Mouse (Mus musculus): ENCODE results near the gene Thrsp. TPM values are rescaled to one million over a fixed set of nuclear protein-coding genes. Genes with fewer than 3 reads are reported as not detected.

Thrsp gene
- polyA plus RNA-seq (2014; fragmentation: Illumina TruSeq; extraction: RNeasy Lipid Tissue Mini Kit (QIAGEN cat#74804); ENCODE audit: low replicate concordance): 3.5 TPM

GRCm38 (mm10) chr7:97416906-97417777, at the start of gene Thrsp:
Thrsp (minus strand) TSS chr7:97417730.

GRCm38 (mm10) chr7:97451023-97451422, 33.5 kb upstream of the Thrsp start, which contains the start of gene Kctd14:
Kctd14 (plus strand) TSS chr7:97451323.

GRCm38 (mm10) chr7:97399960-97400715, 17.4 kb downstream of the Thrsp start, which contains the start of gene Ndufc2:
Ndufc2 (plus strand) TSS chr7:97400003.

Other genes with a start within 250 kb of the Thrsp start
- gene Usp35, start 85.7 kb downstream of the Thrsp start, polyA plus RNA-seq (2014; fragmentation: Illumina TruSeq; extraction: RNeasy Lipid Tissue Mini Kit (QIAGEN cat#74804); ENCODE audit: low replicate concordance): 0.63 TPM
- gene Kctd21, start 85.4 kb downstream of the Thrsp start, polyA plus RNA-seq (2014; fragmentation: Illumina TruSeq; extraction: RNeasy Lipid Tissue Mini Kit (QIAGEN cat#74804); ENCODE audit: low replicate concordance): 4.9 TPM
- 15.3 TPM for gene Alg8, start 46.1 kb downstream of the Thrsp start, polyA plus RNA-seq (2014; fragmentation: Illumina TruSeq; extraction: RNeasy Lipid Tissue Mini Kit (QIAGEN cat#74804); ENCODE audit: low replicate concordance)
- gene Ndufc2, start 17.7 kb downstream of the Thrsp start, polyA plus RNA-seq (2014; fragmentation: Illumina TruSeq; extraction: RNeasy Lipid Tissue Mini Kit (QIAGEN cat#74804); ENCODE audit: low replicate concordance): 266 TPM
- gene Kctd14, start 33.6 kb upstream of the Thrsp start, polyA plus RNA-seq (2014; fragmentation: Illumina TruSeq; extraction: RNeasy Lipid Tissue Mini Kit (QIAGEN cat#74804); ENCODE audit: low replicate concordance): 31.8 TPM
- gene Ints4, start 63.2 kb upstream of the Thrsp start, polyA plus RNA-seq (2014; fragmentation: Illumina TruSeq; extraction: RNeasy Lipid Tissue Mini Kit (QIAGEN cat#74804); ENCODE audit: low replicate concordance): 42.1 TPM
- 60.2 TPM for gene Aamdc, start 161.8 kb upstream of the Thrsp start, polyA plus RNA-seq (2014; fragmentation: Illumina TruSeq; extraction: RNeasy Lipid Tissue Mini Kit (QIAGEN cat#74804); ENCODE audit: low replicate concordance)
- 17.9 TPM for gene Rsf1, start 162.2 kb upstream of the Thrsp start, polyA plus RNA-seq (2014; fragmentation: Illumina TruSeq; extraction: RNeasy Lipid Tissue Mini Kit (QIAGEN cat#74804); ENCODE audit: low replicate concordance)

All from small intestine, adult 10 weeks (tissue).